In the genomic region with DNA sequence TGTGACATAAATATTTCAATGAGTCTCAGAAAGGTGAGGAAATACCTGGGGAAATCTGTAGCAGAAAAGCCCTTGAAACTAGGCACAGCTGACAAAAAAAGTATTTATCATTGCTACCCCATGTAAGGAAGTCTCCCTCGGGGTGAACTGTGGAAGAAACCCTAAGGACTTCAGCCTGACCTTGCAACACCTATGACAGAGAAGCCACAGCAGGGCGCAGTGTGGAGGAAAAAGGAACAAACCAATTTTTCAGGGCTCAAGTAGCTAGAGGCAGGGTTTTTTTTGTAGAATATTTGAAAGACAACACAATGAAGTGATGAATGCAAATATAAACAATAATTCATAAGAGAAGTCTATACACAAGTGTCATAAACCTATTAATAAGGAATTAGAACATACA, we compare ENCODE assay signal across 29 mouse cellular contexts. TPM values are rescaled to one million over a fixed set of nuclear protein-coding genes. Genes with fewer than 3 reads are reported as not detected.
DNase-seq lines count a peak whose midpoint lies in the region; ATAC-seq lines count a peak whose summit lies in the region.
"Had no signal": no experiment of that assay in that cellular context is flagged by ENCODE, and none has a peak within 500 bp of the region (broad histone marks: within the 10 kb centered on the region; RNA-seq: fewer than 3 reads in every experiment).

No protein-coding gene starts in this region.

- H3K9me3 ChIP-seq in heart, embryonic 10.5 days, result no peaks in the 10 kb centered on the region
- H3K9me3 ChIP-seq: G1E had no signal

- H3K27me3 ChIP-seq in heart, embryonic 10.5 days (ENCODE audit: insufficient read depth, poor library complexity, severe bottlenecking), result no peaks in the 10 kb centered on the region
- H3K27me3 ChIP-seq: CH12.LX had no signal

- H3K36me3 ChIP-seq in heart, embryonic 10.5 days, result no peaks in the 10 kb centered on the region
- H3K36me3 ChIP-seq: G1E had no signal

- no peak overlapping the region for H3K4me3 ChIP-seq in heart, embryonic 10.5 days

- no peak overlapping the region for H3K27ac ChIP-seq in heart, embryonic 10.5 days

- intact Hi-C loops in left cerebral cortex, postnatal 10 days (cut with DNase I), result no loop called here

- H3K4me1 ChIP-seq in heart, embryonic 10.5 days, result peaks cover 4% of the 10 kb centered on the region; the same call in 1 of the 2 replicates

- DNase-seq in heart, adult 11 months, result peak; percentile 54
- DNase-seq in heart, embryonic 10.5 days (ENCODE audit: low spot score), result no peak
- DNase-seq in 416B (ENCODE audit: low read depth), result peak; percentile 6
- DNase-seq in layer of hippocampus, postnatal 25 days (ENCODE audit: extremely low spot score in 1 of 2, low spot score in 1 of 2), result no peak
- no peak for DNase-seq in embryo, embryonic 11 days
- DNase-seq in left cerebral cortex, postnatal 10 days (ENCODE audit: extremely low spot score in 1 of 2, low spot score in 2 of 2), result no peak
- DNase-seq: adrenal gland, adult 2 months; adrenal gland, adult 8-10 months; adrenal gland, postnatal 10 days; adrenal gland, postnatal 14 days; adrenal gland, postnatal 25 days; adrenal gland, postnatal 36 days; B cell, adult 2 months; cerebellum, adult 11 months; cerebellum, adult 11-12 months; cerebellum, adult 18-20 months had no signal

- peak; percentile 62 for ATAC-seq in granulocyte monocyte progenitor cell, adult 5-6 weeks (replicated peaks; ENCODE audit: poor library complexity, severe bottlenecking)
- ATAC-seq in megakaryocyte progenitor cell, adult 5-6 weeks (replicated peaks; ENCODE audit: poor library complexity), result peak; percentile 60
- ATAC-seq: activated CD4-positive, CD25-positive, alpha-beta regulatory T cell, adult 4 months; CD4-positive, CD25-positive, alpha-beta regulatory T cell, adult 4 months; Patski had no signal

- 72% methylated on average over 2 of the region's 2 CpGs for WGBS in heart, embryonic 10.5 days

RNA-seq across cellular contexts. Expression of a gene that starts 27.2 kb away (rescaled TPM):
- polyA plus RNA-seq in heart, embryonic 10.5 days (2016; fragmentation: Nextera tagmentation; extraction: Ambion mirVana), result not detected in 2 replicates
- total RNA-seq in granulocyte monocyte progenitor cell, adult 5-6 weeks (2014; fragmentation: Nextera tagmentation), result not detected in 2 replicates
- total RNA-seq in granulocyte monocyte progenitor cell, adult 5-6 weeks (2017), result not detected in 2 replicates
- total RNA-seq in megakaryocyte progenitor cell, adult 5-6 weeks (2015), result not detected in 2 replicates
- total RNA-seq in megakaryocyte progenitor cell, adult 5-6 weeks (2017), result 0.71 TPM in 1 of 2 replicates, not detected in the other
- not detected for total RNA-seq in layer of hippocampus, postnatal 25 days (2021)
- total RNA-seq in left cerebral cortex, postnatal 10 days (2021), result not detected
- total RNA-seq: adrenal gland, adult 18-20 months; adrenal gland, adult 2 months; adrenal gland, adult 8-10 months; adrenal gland, postnatal 10 days; adrenal gland, postnatal 14 days; adrenal gland, postnatal 25 days; adrenal gland, postnatal 36 days; adrenal gland, postnatal 4 days; CH12.LX; ES-E14; G1E; MEL had no signal
- polyA plus RNA-seq: activated CD4-positive, CD25-positive, alpha-beta regulatory T cell, adult 4 months; adrenal gland, adult 2 months; brain, embryonic 14.5 days; C2C12; G1E; Patski had no signal

RNA-seq across cellular contexts. Expression of a gene that starts 29.6 kb away (rescaled TPM):
- polyA plus RNA-seq in heart, embryonic 10.5 days (2016; fragmentation: Nextera tagmentation; extraction: Ambion mirVana), result 11.0 and 13.5 TPM in 2 replicates
- total RNA-seq in granulocyte monocyte progenitor cell, adult 5-6 weeks (2014; fragmentation: Nextera tagmentation), result 10.7 and 13.0 TPM in 2 replicates
- 20.8 and 20.9 TPM in 2 replicates for total RNA-seq in granulocyte monocyte progenitor cell, adult 5-6 weeks (2017)
- 21.6 and 25.4 TPM in 2 replicates for total RNA-seq in megakaryocyte progenitor cell, adult 5-6 weeks (2015)
- 17.1 and 28.3 TPM in 2 replicates for total RNA-seq in megakaryocyte progenitor cell, adult 5-6 weeks (2017)
- total RNA-seq in layer of hippocampus, postnatal 25 days (2021), result 1 to 10 TPM; 1.7 to 3.0 TPM
- 1 to 10 TPM; 2.4 to 4.3 TPM for total RNA-seq in left cerebral cortex, postnatal 10 days (2021)
- polyA plus RNA-seq: adrenal gland, adult 2 months had no signal

RNA-seq across cellular contexts. Expression of a gene that starts 29.7 kb away (rescaled TPM):
- 112 and 114 TPM in 2 replicates for polyA plus RNA-seq in heart, embryonic 10.5 days (2016; fragmentation: Nextera tagmentation; extraction: Ambion mirVana)
- 72.0 and 77.1 TPM in 2 replicates for total RNA-seq in granulocyte monocyte progenitor cell, adult 5-6 weeks (2014; fragmentation: Nextera tagmentation)
- total RNA-seq in granulocyte monocyte progenitor cell, adult 5-6 weeks (2017), result 91.5 and 124 TPM in 2 replicates
- 91.1 and 103 TPM in 2 replicates for total RNA-seq in megakaryocyte progenitor cell, adult 5-6 weeks (2015)
- total RNA-seq in megakaryocyte progenitor cell, adult 5-6 weeks (2017), result 90.7 and 119 TPM in 2 replicates
- total RNA-seq in layer of hippocampus, postnatal 25 days (2021), result 10 to 100 TPM; 23.9 to 30.1 TPM
- 10 to 100 TPM; 36.9 to 37.2 TPM for total RNA-seq in left cerebral cortex, postnatal 10 days (2021)

Comparison
In these comparisons a context has a peak if more than half of its experiments do, and no peak if none do; other contexts are left out.
1. DNase-seq: peak in heart, adult 11 months (single experiment) and 416B (single experiment); none in heart, embryonic 10.5 days (single experiment), layer of hippocampus, postnatal 25 days (0 of 2), embryo, embryonic 11 days (single experiment) and left cerebral cortex, postnatal 10 days (0 of 2).